Mouse (Mus musculus) C2C12 (cell line): ENCODE data around the gene Syncrip.

Source experiments
- CTCF ChIP-seq: IDR thresholded peaks from one replicate; pipeline ENCODE4 v1.5.1; 2011; ENCODE audit not compliant: control insufficient read depth, insufficient read depth, insufficient read length
- FOSL1 ChIP-seq: IDR thresholded peaks from one replicate; pipeline ENCODE4 v1.8.0; 2011; ENCODE audit warnings: mild to moderate bottlenecking, low read length; ENCODE audit not compliant: poor library complexity, insufficient read depth, severe bottlenecking
- MAX ChIP-seq: IDR thresholded peaks from one replicate; pipeline ENCODE4 v1.6.1; 2011; ENCODE audit warnings: mild to moderate bottlenecking, control low read depth
- MYOG ChIP-seq: IDR thresholded peaks from one replicate; pipeline ENCODE4 v1.6.1; 2011; ENCODE audit not compliant: control insufficient read depth, insufficient read length; ENCODE audit errors: extremely low read depth

- TF ChIP-seq CTCF: no peak
- no peak for TF ChIP-seq MYOG
- TF ChIP-seq MAX: no peak
- no peak for TF ChIP-seq FOSL1
Observed at GRCm38 (mm10) chr9:88521961-88522568, 39.7 kb upstream of the Syncrip start.
